Mouse (Mus musculus) erythroblast, embryonic 14.5 days (primary cell): ENCODE results near the gene Harbi1.

ENCODE experiments used
- GATA1 ChIP-seq: IDR thresholded peaks from 2 replicates; pipeline ENCODE4 v1.6.1; 2012; ENCODE audit warnings: low read length, inconsistent platforms, mixed read lengths
- TAL1 ChIP-seq: IDR thresholded peaks from 3 replicates; pipeline ENCODE4 v1.6.1; 2012; ENCODE audit warnings: low read length, inconsistent platforms, mixed read lengths

DNA sequence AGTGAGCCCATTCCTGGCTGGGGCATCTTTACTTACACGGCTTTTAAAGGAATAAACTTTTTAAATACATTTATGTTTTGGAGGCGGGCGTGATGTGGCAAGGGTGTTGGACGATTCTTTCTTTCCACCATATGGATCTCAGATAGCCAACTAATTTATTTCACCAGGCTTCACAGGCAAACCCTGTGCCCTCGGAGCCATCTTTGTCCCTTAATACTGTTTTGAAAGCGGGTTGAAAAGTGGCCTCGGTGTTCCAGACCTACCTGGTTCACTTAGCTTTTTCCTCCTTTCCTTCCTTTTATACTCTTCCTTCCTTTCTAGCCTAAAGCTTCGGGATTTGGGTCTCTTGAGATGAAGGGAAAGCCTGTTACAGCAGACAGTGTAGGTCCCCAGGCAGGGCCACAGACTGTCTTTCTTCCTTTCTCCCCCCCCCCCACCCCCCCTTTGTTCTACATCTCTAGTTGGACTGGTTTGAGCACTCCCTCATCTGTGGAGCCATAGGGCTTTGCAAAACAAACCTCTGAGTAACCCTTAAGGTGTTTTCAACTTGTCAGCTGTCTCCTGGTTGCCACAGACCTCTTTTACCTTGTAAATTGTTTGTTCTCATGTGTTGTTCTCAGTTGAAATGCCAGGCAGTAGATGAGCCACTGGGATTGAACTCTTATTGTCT, 739 bp downstream of the Harbi1 start:
- TF ChIP-seq GATA1 (no peak), TAL1 (no peak)
